Mouse (Mus musculus) thymus, postnatal 4 days (tissue): ENCODE data around the gene Sucla2.
A peak's percentile ranks its signal among the peaks of the same experiment; 100 is the strongest.

Experiments used
- DNase-seq: peaks from one replicate; pipeline ENCODE4 v3.0.0; 2021

The Sucla2 gene

DNA sequence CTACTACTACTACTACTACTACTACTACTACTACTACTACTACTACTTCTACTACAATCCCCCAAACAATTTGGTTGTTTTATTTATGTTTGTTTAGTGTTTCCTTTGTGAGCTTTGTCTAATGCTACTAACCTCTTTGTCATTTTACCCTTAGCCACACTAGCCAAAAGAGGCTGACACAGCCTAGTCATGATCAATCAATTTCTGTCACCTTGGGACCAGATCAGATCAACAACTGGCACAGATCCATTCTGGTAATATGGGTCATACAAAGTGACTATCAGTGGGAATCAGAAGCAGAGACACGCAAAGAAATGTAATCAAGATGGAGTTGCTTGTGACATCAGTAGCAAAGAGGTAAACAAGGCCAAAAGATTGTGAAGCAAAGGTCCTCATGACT lies 97.9 kb downstream of the Sucla2 start:
- no peak for DNase-seq

DNA sequence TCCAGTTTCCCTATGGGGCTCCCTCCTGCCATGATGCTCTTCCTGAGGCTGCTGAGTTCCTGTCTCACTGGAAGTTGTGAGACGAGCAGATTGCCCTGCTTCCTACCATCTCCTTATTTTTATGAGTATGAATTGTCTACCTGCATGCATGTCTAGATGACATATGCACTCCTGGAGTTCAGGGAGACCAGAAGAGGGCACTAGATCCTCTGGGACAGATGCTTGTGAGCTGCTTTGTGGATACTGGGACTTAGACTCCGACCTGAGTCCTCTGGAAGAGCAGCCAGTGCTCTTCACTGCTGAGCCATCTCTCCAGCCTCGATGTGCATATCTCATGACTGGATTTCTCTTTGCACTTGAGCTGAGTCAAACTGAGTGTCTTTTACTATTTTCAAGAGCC lies 100.3 kb downstream of the Sucla2 start:
- DNase-seq: no peak

DNA sequence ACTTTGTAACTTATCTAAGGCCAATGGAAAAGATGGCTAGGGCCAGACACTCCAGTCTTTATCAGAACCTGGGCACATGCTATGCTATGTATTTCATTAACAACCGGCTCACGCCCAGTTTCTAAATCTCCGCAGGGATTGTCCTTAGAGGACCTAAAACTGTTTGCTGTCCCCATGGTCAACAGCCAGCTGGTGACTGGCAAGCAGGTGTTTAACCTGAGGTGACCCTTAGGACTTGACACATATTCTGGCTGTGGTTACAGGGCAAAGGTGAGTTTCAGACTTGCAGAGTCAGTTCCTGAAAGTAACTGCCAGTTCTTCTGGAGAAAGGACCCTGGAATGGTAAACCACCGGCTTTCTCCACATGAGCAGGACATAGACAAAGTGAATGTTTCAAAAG lies 106.4 kb downstream of the Sucla2 start:
- no peak for DNase-seq

DNA sequence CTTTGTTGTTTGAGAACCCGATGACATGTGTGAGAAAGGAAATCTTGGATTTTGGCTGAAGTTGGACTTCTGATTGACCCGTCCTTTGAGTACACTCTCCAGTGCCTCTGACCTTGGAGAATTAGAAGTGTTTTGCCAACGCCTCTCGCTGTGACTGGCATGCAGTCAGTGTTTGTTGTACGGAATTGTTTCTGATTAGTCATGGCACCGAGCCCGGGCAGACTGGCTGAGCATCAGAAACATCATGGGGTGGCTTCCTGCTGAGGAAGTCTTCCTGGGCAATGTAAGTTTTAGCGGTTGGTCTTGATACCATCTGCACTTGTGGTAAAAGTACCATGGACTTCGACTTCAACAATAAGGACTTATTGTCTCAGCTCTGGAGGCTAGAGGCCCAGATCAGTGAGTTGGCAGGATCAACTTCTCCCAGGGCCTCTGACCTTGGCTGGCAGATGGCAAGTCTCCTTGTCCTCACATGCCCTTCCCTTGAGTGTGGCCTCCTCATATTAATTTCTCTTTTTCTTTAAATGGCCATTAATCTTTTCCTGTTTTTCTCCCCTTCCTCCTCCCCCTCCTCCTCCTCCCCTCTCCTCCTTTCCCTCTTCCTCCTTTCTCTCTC lies 107.6 kb downstream of the Sucla2 start:
- no peak for DNase-seq

DNA sequence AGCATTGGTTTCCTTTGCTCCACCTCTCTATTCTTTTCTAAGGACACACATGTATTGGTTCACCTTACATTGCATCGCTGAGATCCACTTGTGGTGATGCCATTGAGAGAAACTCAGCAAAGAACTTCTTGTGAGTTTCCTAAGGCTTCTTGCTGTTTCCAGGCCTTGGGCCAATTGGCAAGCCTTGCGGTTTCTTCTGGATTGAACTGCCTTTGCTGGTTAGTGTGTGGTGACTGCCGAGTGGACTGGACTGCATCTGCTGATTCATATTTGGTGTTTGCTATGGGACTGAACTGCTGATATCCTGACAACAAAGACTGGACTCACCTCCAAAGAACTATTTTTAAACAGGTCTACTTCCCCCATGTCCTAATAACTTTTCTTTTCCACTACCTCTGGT lies 109.2 kb downstream of the Sucla2 start:
- no peak for DNase-seq

DNA sequence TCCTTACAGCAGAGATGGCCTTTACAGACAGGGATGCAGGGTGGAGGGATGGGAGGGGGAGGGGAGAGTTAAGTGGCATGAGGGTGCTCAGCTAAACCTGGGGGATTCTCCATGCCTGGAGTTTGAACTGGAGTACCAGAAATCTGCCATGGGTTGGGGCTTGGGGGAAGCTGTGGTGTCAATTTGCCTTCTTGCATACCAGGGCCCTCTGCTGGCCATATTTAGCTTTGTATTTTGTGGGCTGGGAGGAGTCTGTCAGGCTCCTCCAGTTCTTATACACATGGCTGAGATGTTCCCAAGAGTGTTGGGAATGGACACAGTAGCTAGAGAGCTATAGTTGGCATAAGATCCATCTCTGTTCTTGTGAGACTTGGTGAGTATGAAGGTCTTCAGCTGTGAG lies 112.3 kb downstream of the Sucla2 start:
- DNase-seq: peak; percentile 21
